ENCODE assay signal across 16 mouse cellular contexts in genomic region chr1:176125771-176126170, GRCm38 (mm10).
"Had no signal": no experiment of that assay in that cellular context is flagged by ENCODE, and none has a peak within 500 bp of the region (broad histone marks: within the 10 kb centered on the region; RNA-seq: fewer than 3 reads in every experiment).

No protein-coding gene starts in this region.

- ATAC-seq: liver, postnatal 0 days; midbrain, embryonic 16.5 days had no signal

- H3K36me3 ChIP-seq: limb, embryonic 12.5 days; liver, embryonic 13.5 days; lung, embryonic 15.5 days; midbrain, embryonic 12.5 days; stomach, embryonic 15.5 days had no signal

- H3K4me3 ChIP-seq: limb, embryonic 12.5 days; liver, embryonic 13.5 days; lung, embryonic 15.5 days; midbrain, embryonic 12.5 days; stomach, embryonic 15.5 days had no signal

- DNase-seq: kidney, postnatal 36 days; layer of hippocampus, adult 9-11 months; layer of hippocampus, postnatal 36 days; liver; liver, embryonic 13.5 days; liver, postnatal 0 days; lung, postnatal 14 days; retina, postnatal 1 day; right cerebral cortex, postnatal 14 days; thymus, postnatal 36 days had no signal

- H3K27me3 ChIP-seq: limb, embryonic 12.5 days; liver, embryonic 13.5 days; lung, embryonic 15.5 days; midbrain, embryonic 12.5 days; stomach, embryonic 15.5 days had no signal

- H3K27ac ChIP-seq: kidney, postnatal 0 days; limb, embryonic 12.5 days; liver, embryonic 13.5 days; lung, embryonic 15.5 days; midbrain, embryonic 12.5 days; stomach, embryonic 15.5 days had no signal

- H3K4me1 ChIP-seq: limb, embryonic 12.5 days; liver, embryonic 13.5 days; lung, embryonic 15.5 days; midbrain, embryonic 12.5 days; stomach, embryonic 15.5 days had no signal

- H3K9me3 ChIP-seq: limb, embryonic 12.5 days; liver, embryonic 13.5 days; lung, embryonic 15.5 days; midbrain, embryonic 12.5 days; stomach, embryonic 15.5 days had no signal
